Mouse (Mus musculus) midbrain, embryonic 14.5 days (tissue): ENCODE data around the gene Gsg1l. TPM values are rescaled to one million over a fixed set of nuclear protein-coding genes. Genes with fewer than 3 reads are reported as not detected.
A peak's percentile ranks its signal among the peaks of the same experiment; 100 is the strongest.

Source experiments
- ATAC-seq: fragments of 200-750 bp; cut with Nextera tagmentation; 2 replicates; pipeline ENCODE4 v1.8.0; 2017; ENCODE audit warnings: moderate number of reproducible peaks, moderate library complexity; ENCODE audit not compliant: low FRiP score, low TSS enrichment
- DNase-seq: peaks from one replicate; pipeline ENCODE4 v3.0.0-alpha.2; 2015
- H3K27ac ChIP-seq: fragments of 300-500 bp; sonication (generic); replicated peaks from 2 replicates; pipeline ENCODE4 v1.5.1; 2014; ENCODE audit warnings: mild to moderate bottlenecking, low read depth, low read length, moderate library complexity
- H3K27me3 ChIP-seq: fragments of 300-500 bp; sonication (generic); 2 replicates; pipeline ENCODE4 v1.6.1; 2014; ENCODE audit warnings: low read length, control low read depth, mixed read lengths; ENCODE audit not compliant: control insufficient read depth, insufficient read depth
- H3K36me3 ChIP-seq: fragments of 300-500 bp; sonication (generic); 2 replicates; pipeline ENCODE4 v1.6.1; 2014; ENCODE audit warnings: low read length, control low read depth; ENCODE audit not compliant: control insufficient read depth, insufficient read depth
- H3K4me1 ChIP-seq: fragments of 300-500 bp; sonication (generic); 2 replicates; pipeline ENCODE4 v1.6.1; 2014; ENCODE audit warnings: mild to moderate bottlenecking, antibody characterized with exemption, low read length, control low read depth; ENCODE audit not compliant: control insufficient read depth, insufficient read depth
- H3K4me2 ChIP-seq: fragments of 300-500 bp; sonication (generic); 2 replicates; pipeline ENCODE4 v1.6.1; 2014; ENCODE audit warnings: mild to moderate bottlenecking, low read length, moderate library complexity
- H3K4me3 ChIP-seq: fragments of 300-500 bp; sonication (generic); replicated peaks from 2 replicates; pipeline ENCODE4 v1.5.1; 2014; ENCODE audit warnings: low read depth, low read length
- H3K9ac ChIP-seq: fragments of 300-500 bp; sonication (generic); replicated peaks from 2 replicates; pipeline ENCODE4 v1.6.1; 2014; ENCODE audit warnings: mild to moderate bottlenecking, low read length, moderate library complexity
- H3K9me3 ChIP-seq: fragments of 300-500 bp; sonication (generic); 2 replicates; pipeline ENCODE4 v1.6.1; 2016; ENCODE audit warnings: low read length, control low read depth, mixed read lengths; ENCODE audit not compliant: control insufficient read depth
- WGBS: fragments of 180-500 bp; shearing (Covaris S2); extraction: QIAGEN DNeasy Blood & Tissue Kit; methylation state at CpG from one replicate; pipeline ENCODE4 v1.1.7; 2014; 5-methylcytosine and 5-hydroxymethylcytosine counted together
- polyA plus RNA-seq: library from polyadenylated mRNA; unstranded; fragments of >200 nt; fragmentation: Nextera tagmentation; extraction: Ambion mirVana; gene quantifications from 2 replicates; pipeline ENCODE4 v1.2.1, GENCODE M21; 2014

Gsg1l gene
- polyA plus RNA-seq, 1 experiment from 2014 or later = 9.6 TPM

DNA sequence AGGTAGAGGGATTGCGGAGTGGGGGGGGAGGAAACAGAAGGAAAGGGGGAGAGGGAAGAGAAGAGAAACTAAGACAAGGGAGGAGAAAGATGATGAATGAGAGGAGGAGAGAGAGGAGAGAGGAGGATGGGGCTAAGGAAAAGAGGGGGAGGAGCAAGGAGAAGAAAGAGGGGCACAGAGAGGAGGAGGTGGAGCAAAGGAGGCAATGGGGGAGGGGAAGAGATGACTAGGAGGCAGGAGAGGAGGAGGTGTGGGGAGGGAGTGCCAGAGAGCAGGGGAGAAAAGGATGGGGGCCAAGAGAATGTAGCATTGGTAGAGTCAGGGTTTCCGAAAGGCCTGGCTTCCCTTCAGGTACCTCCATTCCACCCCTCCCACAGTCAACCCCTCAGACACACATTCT lies 147.9 kb downstream of the Gsg1l start:
- H3K9ac ChIP-seq = no peak overlapping the region
- ATAC-seq = peak; percentile 62; the same call in 1 of the 2 replicates
- H3K4me3 ChIP-seq = no peak overlapping the region
- no peaks in the 10 kb centered on the region for H3K27me3 ChIP-seq
- peak overlapping the region; percentile 1; the same call in 1 of the 2 replicates for H3K4me2 ChIP-seq
- WGBS = 32% methylated on average over 2 of the region's 2 CpGs
- H3K27ac ChIP-seq = peak overlapping the region; percentile 76
- H3K36me3 ChIP-seq = no peaks in the 10 kb centered on the region
- no peaks in the 10 kb centered on the region for H3K9me3 ChIP-seq
- H3K4me1 ChIP-seq = peaks cover 36% of the 10 kb centered on the region
- peak; percentile 64 for DNase-seq

DNA sequence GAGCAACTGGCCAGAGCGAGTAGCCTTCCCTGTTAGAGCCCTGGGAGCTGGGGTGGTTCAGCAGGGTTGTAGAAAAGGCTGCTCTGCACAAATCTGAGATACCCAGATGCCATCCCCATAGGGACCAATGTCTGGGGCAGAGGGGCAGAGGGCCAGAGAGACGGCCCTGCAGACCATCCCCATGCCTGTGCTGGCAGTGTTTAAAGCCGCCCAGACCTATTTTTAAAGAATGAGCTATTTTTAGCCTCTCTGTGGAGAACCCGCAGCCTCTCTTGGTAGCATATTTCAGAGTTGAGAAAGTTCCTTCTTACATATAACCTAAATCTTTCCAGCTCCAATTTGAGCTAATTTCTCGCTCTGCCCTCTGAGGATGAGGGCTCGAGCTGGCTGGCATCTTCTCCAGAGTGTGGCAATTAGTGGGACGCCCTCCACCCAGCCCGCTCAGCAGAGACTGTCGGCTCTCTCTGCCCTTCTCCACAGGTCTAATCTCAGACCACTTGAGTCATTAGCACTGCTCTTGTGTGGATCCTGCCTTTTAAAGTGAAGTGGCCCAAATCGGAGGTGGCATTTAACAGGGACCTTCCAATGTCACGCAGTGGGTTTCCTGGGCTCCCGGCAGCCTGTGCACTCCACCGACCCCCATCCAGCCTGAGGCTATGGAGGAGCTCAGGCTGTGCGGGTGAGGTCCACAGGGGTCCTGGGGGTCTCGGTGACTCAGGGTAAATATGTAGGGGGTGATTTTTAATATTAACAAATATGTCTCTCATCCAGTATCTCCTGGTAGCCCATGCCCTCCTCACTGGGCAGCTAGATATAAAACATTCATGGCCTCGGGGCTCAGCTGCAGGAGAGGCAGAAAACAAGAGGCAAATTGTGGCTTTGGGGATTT lies 148.6 kb downstream of the Gsg1l start:
- WGBS = 20% methylated on average over 16 of the region's 16 CpGs
- H3K4me3 ChIP-seq = no peak overlapping the region

DNA sequence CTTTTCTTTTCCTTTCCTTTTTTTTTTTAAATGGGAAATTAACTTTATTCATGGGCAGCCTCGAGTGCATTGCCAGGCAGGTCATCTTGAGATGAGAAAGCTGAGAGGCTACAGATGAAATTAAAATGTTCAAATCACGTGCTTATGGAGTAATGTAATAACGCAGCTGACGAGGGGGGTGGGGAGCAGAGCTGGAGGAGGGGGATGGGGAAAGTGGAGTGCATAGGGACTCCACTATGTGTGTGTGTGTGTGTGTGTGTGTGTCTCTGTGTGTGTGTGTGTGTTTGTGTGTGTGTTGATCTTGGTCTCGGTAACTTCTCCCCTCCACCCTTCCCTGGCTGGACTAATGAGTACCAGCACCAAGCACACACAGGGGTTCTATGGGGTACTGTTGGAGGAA lies 150.6 kb downstream of the Gsg1l start:
- no peak for ATAC-seq
- Histone ChIP-seq H3K4me2 (no peak overlapping the region), H3K27ac (no peak overlapping the region), H3K4me1 (peaks cover 36% of the 10 kb centered on the region), H3K27me3 (no peaks in the 10 kb centered on the region), H3K9ac (no peak overlapping the region), H3K4me3 (no peak overlapping the region), H3K9me3 (no peaks in the 10 kb centered on the region), H3K36me3 (no peaks in the 10 kb centered on the region)
- 62% methylated on average over 5 of the region's 5 CpGs for WGBS
- DNase-seq = peak; percentile 44

More for the DNA sequence above, 148.6 kb downstream of the Gsg1l start:
- H3K27ac ChIP-seq = peak overlapping the region; percentile 76
- H3K36me3 ChIP-seq = no peaks in the 10 kb centered on the region
- H3K4me1 ChIP-seq = peaks cover 36% of the 10 kb centered on the region
- ATAC-seq = peak; percentile 48; the same call in 1 of the 2 replicates
- H3K9me3 ChIP-seq = no peaks in the 10 kb centered on the region
- peak; percentile 71 for DNase-seq
- H3K4me2 ChIP-seq = peak overlapping the region; percentile 1
- no peaks in the 10 kb centered on the region for H3K27me3 ChIP-seq
- no peak overlapping the region for H3K9ac ChIP-seq

DNA sequence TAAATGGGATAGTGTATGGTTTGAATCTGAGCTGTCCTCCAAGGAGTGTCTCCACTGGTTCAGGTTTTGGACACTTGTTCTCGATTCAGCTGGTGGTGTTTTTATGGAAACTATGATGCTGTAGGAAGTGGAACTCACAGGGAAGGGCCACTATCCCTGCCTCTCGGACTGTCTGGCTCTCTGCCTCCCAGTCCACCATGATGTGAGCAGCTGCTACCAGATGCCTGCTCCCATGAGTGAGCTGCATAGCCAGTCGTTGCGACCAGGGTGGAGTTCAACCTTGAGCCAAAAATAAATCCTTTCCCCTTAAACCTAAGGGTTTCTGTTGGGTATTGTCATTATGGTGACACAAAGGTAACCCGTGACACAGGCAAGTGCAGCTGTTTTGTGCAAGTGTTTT lies 158.2 kb downstream of the Gsg1l start:
- WGBS = 94% methylated on average over 5 of the region's 5 CpGs
- no peak overlapping the region for H3K4me2 ChIP-seq
- H3K4me3 ChIP-seq = no peak overlapping the region
- H3K27ac ChIP-seq = no peak overlapping the region
- H3K36me3 ChIP-seq = no peaks in the 10 kb centered on the region
- no peaks in the 10 kb centered on the region for H3K27me3 ChIP-seq
- ATAC-seq (no peak), DNase-seq (no peak)
- H3K9me3 ChIP-seq = no peaks in the 10 kb centered on the region
- no peak overlapping the region for H3K9ac ChIP-seq
- no peaks in the 10 kb centered on the region for H3K4me1 ChIP-seq

DNA sequence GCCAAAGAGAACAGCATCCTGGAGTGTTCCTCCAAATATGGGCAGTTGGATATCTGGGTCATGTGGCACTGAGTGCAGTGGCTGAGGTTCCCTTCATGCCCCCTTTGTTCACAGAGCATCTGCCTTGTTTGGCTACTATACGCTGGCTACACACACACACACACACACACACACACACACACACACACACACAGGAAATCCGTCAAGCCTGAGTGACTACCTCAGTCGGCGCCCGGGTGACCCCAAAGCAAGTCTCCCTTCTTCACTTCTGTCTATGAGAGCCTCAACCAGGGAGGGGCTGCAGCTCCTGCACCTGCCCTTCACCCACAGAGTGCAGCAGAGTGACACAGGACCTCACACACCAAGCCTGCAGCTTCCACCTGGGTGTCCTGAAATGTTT lies 161.4 kb downstream of the Gsg1l start:
- WGBS = 53% methylated on average over 5 of the region's 5 CpGs
- no peaks in the 10 kb centered on the region for H3K4me1 ChIP-seq
- no peak overlapping the region for H3K4me3 ChIP-seq
- H3K4me2 ChIP-seq = no peak overlapping the region
- H3K36me3 ChIP-seq = no peaks in the 10 kb centered on the region
- no peak overlapping the region for H3K9ac ChIP-seq
- no peak for DNase-seq
- no peaks in the 10 kb centered on the region for H3K9me3 ChIP-seq
- H3K27ac ChIP-seq = no peak overlapping the region
- ATAC-seq = no peak
- H3K27me3 ChIP-seq = no peaks in the 10 kb centered on the region

DNA sequence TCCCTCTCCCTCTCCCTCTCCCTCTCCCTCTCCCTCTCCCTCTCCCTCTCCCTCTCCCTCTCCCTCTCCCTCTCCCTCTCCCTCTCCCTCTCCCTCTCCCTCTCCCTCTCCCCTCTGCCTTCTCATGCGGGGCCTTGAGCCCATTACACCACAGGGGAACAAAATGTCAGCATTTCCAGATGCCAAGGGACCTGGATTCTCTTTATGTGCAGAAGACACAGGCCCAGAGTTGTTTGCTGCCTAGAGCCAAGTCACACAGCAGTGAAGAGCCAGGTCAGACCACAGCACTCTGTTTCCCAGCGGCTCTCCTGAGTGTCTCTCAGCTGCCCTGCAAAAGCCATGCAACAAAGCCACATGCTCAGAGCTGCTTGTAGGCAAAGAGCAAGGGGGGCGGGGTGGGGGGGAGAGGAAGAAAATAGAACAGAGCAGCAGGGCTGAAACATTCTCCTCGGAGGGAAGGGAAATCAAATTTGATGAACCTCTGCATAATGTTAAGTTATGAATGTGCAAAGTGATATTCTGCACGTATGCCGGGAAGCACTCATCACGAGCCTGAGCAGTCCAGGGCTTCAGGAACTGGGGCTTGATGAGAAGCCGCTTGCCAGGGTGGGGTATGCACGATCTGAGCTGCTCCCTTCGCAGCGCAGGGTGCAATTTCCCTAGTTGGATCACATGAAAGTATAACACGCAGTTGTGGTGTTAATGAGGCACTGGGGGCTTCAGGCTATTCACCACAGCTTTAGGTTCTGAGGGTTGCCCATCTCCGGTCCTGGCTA lies 181.6 kb downstream of the Gsg1l start:
- Histone ChIP-seq H3K9ac (no peak overlapping the region), H3K4me1 (no peaks in the 10 kb centered on the region; the same call in 1 of the 2 replicates), H3K9me3 (no peaks in the 10 kb centered on the region), H3K4me3 (no peak overlapping the region), H3K4me2 (no peak overlapping the region), H3K36me3 (no peaks in the 10 kb centered on the region), H3K27me3 (no peaks in the 10 kb centered on the region), H3K27ac (no peak overlapping the region)
- WGBS = 54% methylated on average over 13 of the region's 13 CpGs
- ATAC-seq (no peak), DNase-seq (peak; percentile 31)

DNA sequence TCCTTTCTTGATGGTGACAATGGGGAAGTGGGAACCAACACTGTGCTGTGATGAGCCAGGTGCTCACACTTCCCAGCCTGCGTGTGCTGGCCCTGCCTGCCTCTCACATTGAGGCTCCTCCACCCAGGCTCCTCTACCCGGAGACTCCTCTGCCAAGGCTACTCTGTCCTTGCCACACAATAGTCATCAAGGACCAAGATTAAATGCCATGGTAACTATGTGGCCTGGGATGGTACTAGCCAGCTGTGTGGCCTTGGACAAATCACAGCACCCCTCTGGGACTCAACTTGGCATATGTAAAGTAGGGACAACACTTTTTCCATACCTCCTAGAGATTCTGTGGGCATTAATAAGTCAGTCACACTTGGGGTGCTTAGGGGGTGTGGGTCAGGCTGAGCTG lies 182.3 kb downstream of the Gsg1l start:
- H3K27me3 ChIP-seq = no peaks in the 10 kb centered on the region
- H3K4me1 ChIP-seq = no peaks in the 10 kb centered on the region; the same call in 1 of the 2 replicates
- ATAC-seq (no peak), DNase-seq (peak; percentile 31)
- no peak overlapping the region for H3K4me2 ChIP-seq
- H3K9ac ChIP-seq = no peak overlapping the region
- no peaks in the 10 kb centered on the region for H3K36me3 ChIP-seq
- WGBS = 57% methylated on average over 2 of the region's 2 CpGs
- H3K27ac ChIP-seq = no peak overlapping the region
- H3K4me3 ChIP-seq = no peak overlapping the region
- H3K9me3 ChIP-seq = no peaks in the 10 kb centered on the region

DNA sequence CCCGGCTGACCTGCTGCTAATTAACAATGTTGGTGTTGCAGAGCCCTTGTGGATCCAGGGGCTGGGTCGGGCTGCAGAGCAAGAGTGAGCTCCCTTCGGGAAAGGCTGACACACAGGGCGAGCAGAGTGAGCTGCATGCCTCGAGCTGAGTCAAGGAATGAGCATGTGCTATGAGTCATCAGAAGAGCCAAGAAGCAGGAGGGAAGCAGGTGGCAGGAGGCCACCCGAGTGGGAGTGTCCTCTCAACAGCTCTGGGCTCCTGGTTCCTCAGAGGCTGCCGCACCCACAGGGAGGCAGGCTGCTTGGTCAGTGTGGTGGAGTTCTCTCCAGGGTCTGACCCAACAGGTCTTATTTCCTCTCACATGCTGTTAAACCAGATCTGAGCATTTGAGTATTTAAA lies 183.2 kb downstream of the Gsg1l start:
- Histone ChIP-seq H3K9me3 (no peaks in the 10 kb centered on the region), H3K4me3 (no peak overlapping the region), H3K4me1 (no peaks in the 10 kb centered on the region; the same call in 1 of the 2 replicates), H3K27me3 (no peaks in the 10 kb centered on the region), H3K36me3 (no peaks in the 10 kb centered on the region), H3K4me2 (no peak overlapping the region), H3K27ac (no peak overlapping the region), H3K9ac (no peak overlapping the region)
- no peak for ATAC-seq
- WGBS = 62% methylated on average over 7 of the region's 7 CpGs
- no peak for DNase-seq
